Mouse (Mus musculus) forebrain, embryonic 11.5 days (tissue): ENCODE measurements around the gene Efemp2. TPM values are rescaled to one million over a fixed set of nuclear protein-coding genes. Genes with fewer than 3 reads are reported as not detected.

ENCODE experiments used
- ATAC-seq: fragments of 200-750 bp; cut with Nextera tagmentation; replicated peaks from 2 replicates; pipeline ENCODE4 v1.8.0; 2017; ENCODE audit warnings: moderate TSS enrichment; ENCODE audit not compliant: low FRiP score
- DNase-seq: peaks from one replicate; pipeline ENCODE4 v3.0.0-alpha.2; 2017; ENCODE audit warnings: low spot score
- H3K27ac ChIP-seq: fragments of 300-500 bp; sonication (generic); 2 replicates; pipeline ENCODE4 v1.5.1; 2014; ENCODE audit warnings: low read depth, low read length
- H3K27me3 ChIP-seq: fragments of 300-500 bp; sonication (generic); 2 replicates; pipeline ENCODE4 v1.6.1; 2014; ENCODE audit warnings: mild to moderate bottlenecking, low read length, mixed read lengths; ENCODE audit not compliant: control insufficient read depth, insufficient read depth
- H3K36me3 ChIP-seq: fragments of 300-500 bp; sonication (generic); 2 replicates; pipeline ENCODE4 v1.6.1; 2014; ENCODE audit warnings: mild to moderate bottlenecking, low read length, moderate library complexity, mixed read lengths; ENCODE audit not compliant: control insufficient read depth, insufficient read depth
- H3K4me1 ChIP-seq: fragments of 300-500 bp; sonication (generic); replicated peaks from 2 replicates; pipeline ENCODE4 v1.6.1; 2014; ENCODE audit warnings: low read length, mixed read lengths; ENCODE audit not compliant: control insufficient read depth, insufficient read depth
- H3K4me2 ChIP-seq: fragments of 300-500 bp; sonication (generic); 2 replicates; pipeline ENCODE4 v1.6.1; 2014; ENCODE audit warnings: low read depth, mild to moderate bottlenecking, low read length, moderate library complexity, mixed read lengths; ENCODE audit not compliant: severe bottlenecking
- H3K4me3 ChIP-seq: fragments of 300-500 bp; sonication (generic); 2 replicates; pipeline ENCODE4 v1.5.1; 2014; ENCODE audit warnings: low read depth, low read length
- H3K9ac ChIP-seq: fragments of 300-500 bp; sonication (generic); 2 replicates; pipeline ENCODE4 v1.6.1; 2014; ENCODE audit warnings: low read length
- H3K9me3 ChIP-seq: fragments of 300-500 bp; sonication (generic); 2 replicates; pipeline ENCODE4 v1.6.1; 2016; ENCODE audit warnings: low read length, mixed read lengths; ENCODE audit not compliant: control insufficient read depth
- WGBS: fragments of 180-500 bp; shearing (Covaris S2); extraction: QIAGEN DNeasy Blood & Tissue Kit; methylation state at CpG from one replicate; pipeline ENCODE4 v1.1.7; 2014; 5-methylcytosine and 5-hydroxymethylcytosine counted together
- polyA plus RNA-seq: library from polyadenylated mRNA; unstranded; fragments of >200 nt; fragmentation: Nextera tagmentation; extraction: Ambion mirVana; gene quantifications from 2 replicates; pipeline ENCODE4 v1.2.1, GENCODE M21; 2014

Efemp2 gene
- polyA plus RNA-seq, 1 experiment from 2014 or later, result 50.4 TPM

DNA sequence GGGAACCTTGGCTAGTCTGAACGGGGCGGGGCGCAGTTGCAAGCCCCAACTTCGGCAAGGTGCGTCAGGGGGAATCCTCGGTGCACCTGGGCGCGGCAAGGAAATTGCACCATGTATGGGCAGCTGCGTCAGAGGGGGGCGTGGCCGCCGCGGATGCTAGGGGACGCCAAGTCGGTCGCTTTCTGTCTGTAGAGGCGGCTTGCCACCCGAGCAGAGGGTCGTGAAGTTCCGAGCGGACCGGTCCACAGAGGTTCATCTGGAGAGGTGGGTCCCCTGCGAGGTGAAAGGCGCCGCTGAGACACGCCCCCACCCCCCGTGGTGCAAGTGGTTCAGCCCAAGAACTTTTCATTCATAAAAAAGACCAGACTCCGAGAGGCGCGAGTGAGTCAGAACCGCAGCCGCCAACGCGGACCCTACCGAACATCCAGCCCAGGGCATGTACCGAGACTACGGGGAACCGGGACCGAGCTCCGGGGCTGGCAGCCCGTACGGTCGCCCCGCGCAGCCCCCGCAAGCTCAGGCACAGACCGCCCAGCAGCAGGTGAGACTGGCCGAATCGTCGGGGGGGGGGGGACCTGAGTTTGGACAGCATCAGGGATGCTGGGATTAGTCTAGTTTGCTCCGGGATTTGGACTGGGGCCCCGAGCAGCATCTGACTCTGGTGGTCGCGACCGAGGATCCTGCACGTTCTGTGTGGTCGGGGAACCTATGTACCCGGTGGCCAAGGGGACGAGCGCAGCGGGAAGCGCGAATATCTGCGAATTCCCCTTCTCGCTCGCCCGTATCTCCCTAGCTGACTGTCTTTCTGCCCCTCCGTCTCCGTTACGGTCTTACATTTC is 26.0 kb upstream of the Efemp2 start, which contains the start of gene Fosl1:
Fosl1 (plus strand) TSS at position 33 of the 839 bp plus-strand sequence.
- Histone ChIP-seq H3K36me3 (no peaks in the 10 kb centered on the region), H3K9me3 (no peaks in the 10 kb centered on the region), H3K27me3 (peaks cover 36% of the 10 kb centered on the region), H3K27ac (no peak within 1 kb of the TSS), H3K4me3 (peak within 1 kb of the TSS; percentile 50), H3K4me2 (peak within 1 kb of the TSS; percentile 97), H3K4me1 (peaks cover 13% of the 10 kb centered on the region), H3K9ac (peak within 1 kb of the TSS; percentile 45; the same call in 1 of the 2 replicates)
- DNase-seq (peak; percentile 83), ATAC-seq (peak; percentile 63; the same call in 1 of the 2 replicates)
- WGBS, result under 1% methylated on average over 70 of the region's 70 CpGs

DNA sequence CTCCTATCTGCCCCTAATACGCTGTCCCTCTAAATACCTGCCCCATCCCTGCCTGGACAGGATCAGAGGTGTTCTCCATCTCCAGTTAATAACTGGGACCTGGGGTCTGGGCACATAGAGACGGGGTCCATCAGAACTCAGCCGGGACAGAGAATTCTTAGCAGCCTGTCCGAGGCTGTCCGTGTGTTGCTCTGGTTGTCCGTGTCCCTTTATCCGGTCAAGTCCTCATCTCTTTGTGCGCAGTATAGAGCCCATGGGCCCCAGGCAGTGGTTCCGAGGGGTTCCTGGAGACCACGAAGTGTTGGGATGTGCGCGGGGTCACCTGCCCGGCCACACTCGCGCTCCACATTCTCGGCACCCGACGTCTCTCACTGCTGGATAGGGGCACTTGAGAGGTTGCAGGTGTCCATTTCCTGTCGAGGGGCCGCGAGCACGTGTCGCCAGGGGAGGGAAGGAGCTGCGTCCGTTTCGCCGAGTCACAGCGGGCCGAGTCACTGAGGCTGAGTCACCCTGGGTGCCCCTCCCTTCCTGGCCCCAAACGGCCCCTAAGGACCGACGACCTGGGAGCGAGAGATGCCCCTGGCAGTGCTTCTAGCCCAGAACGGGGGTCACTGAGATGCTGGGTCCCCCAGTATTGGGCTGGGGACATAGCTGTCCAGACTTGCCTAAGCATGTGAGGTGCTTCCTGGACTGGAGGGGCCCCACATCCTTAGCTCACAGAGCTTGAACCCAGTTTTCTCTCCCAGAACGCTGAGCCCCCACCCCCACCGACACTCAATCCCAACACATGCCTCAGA is 25.2 kb upstream of the Efemp2 start:
- no peak for ATAC-seq
- peaks cover 13% of the 10 kb centered on the region for H3K4me1 ChIP-seq
- no peak for DNase-seq

DNA sequence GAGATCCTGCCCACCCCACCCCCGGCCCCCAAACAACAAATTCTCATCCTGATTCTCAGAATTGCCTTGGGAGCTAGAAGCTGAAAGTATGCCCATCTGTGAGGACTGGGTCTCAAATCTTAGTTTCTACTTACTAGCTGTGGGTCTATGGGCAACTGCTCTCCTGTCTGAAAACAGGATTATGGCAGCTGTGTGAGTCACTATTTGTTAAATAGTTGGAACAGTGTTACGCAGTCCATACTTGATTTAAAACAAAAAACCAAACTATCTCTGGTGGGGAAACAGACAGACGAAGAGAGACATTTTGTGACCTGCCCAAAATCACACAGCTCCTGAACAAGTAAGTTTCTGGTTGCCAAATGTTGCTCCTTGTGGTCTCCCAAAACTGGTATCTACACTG is 24.1 kb upstream of the Efemp2 start:
- 93% methylated on average over 3 of the region's 3 CpGs for WGBS
- DNase-seq, result no peak
- no peak overlapping the region for H3K9ac ChIP-seq
- H3K27ac ChIP-seq, result no peak overlapping the region
- H3K27me3 ChIP-seq, result peaks cover 36% of the 10 kb centered on the region
- H3K4me3 ChIP-seq, result no peak overlapping the region
- peaks cover 13% of the 10 kb centered on the region for H3K4me1 ChIP-seq
- no peaks in the 10 kb centered on the region for H3K36me3 ChIP-seq
- no peak for ATAC-seq
- no peak overlapping the region for H3K4me2 ChIP-seq
- H3K9me3 ChIP-seq, result no peaks in the 10 kb centered on the region

More for the DNA sequence above, 25.2 kb upstream of the Efemp2 start:
- H3K9me3 ChIP-seq, result no peaks in the 10 kb centered on the region
- no peak overlapping the region for H3K27ac ChIP-seq
- H3K36me3 ChIP-seq, result no peaks in the 10 kb centered on the region
- no peak overlapping the region for H3K9ac ChIP-seq
- peaks cover 36% of the 10 kb centered on the region for H3K27me3 ChIP-seq
- H3K4me3 ChIP-seq, result peak overlapping the region; percentile 50; the same call in 1 of the 2 replicates
- WGBS, result 7% methylated on average over 35 of the region's 36 CpGs
- H3K4me2 ChIP-seq, result peak overlapping the region; percentile 97

GRCm38 (mm10) chr19:5451766-5452165 is 22.0 kb upstream of the Efemp2 start:
- no peak for DNase-seq
- H3K4me1 ChIP-seq, result peaks cover 26% of the 10 kb centered on the region
- no peak overlapping the region for H3K4me3 ChIP-seq
- H3K27me3 ChIP-seq, result peaks cover 33% of the 10 kb centered on the region
- H3K9ac ChIP-seq, result no peak overlapping the region
- H3K4me2 ChIP-seq, result no peak overlapping the region
- 71% methylated on average over 6 of the region's 6 CpGs for WGBS
- H3K36me3 ChIP-seq, result no peaks in the 10 kb centered on the region
- ATAC-seq, result no peak
- H3K9me3 ChIP-seq, result no peaks in the 10 kb centered on the region
- H3K27ac ChIP-seq, result no peak overlapping the region

DNA sequence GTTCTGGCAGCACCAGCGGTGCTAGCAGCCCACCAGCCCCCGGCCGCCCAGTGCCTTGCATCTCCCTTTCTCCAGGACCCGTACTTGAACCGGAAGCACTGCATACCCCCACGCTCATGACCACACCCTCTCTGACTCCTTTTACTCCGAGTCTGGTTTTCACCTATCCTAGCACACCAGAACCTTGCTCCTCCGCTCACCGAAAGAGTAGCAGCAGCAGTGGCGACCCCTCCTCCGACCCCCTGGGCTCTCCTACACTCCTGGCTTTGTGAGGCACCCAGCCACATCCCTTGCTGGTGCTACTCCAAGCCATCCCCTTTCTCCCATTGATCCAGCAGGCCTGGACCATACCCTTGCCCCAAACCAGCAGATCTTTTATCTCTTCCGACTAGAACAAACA is 18.7 kb upstream of the Efemp2 start:
- Histone ChIP-seq H3K27me3 (peaks cover 8% of the 10 kb centered on the region; the same call in 1 of the 2 replicates), H3K4me3 (no peak overlapping the region), H3K4me1 (peaks cover 16% of the 10 kb centered on the region; the same call in 1 of the 2 replicates), H3K9ac (no peak overlapping the region), H3K4me2 (peak overlapping the region; percentile 99), H3K9me3 (no peaks in the 10 kb centered on the region), H3K27ac (no peak overlapping the region), H3K36me3 (no peaks in the 10 kb centered on the region)
- ATAC-seq, result no peak
- whole genome bisulfite sequencing, result 87% methylated on average over 12 of the region's 12 CpGs
- DNase-seq, result no peak

GRCm38 (mm10) chr19:5455568-5455967 is 18.2 kb upstream of the Efemp2 start:
- no peak for DNase-seq
- H3K27ac ChIP-seq, result no peak overlapping the region

GRCm38 (mm10) chr19:5456241-5456921 is 17.4 kb upstream of the Efemp2 start:
- Histone ChIP-seq H3K9me3 (no peaks in the 10 kb centered on the region), H3K9ac (peak overlapping the region; percentile 79), H3K4me3 (peak overlapping the region; percentile 77), H3K4me2 (peak overlapping the region; percentile 99), H3K27ac (peak overlapping the region; percentile 74; the same call in 1 of the 2 replicates), H3K4me1 (peaks cover 19% of the 10 kb centered on the region; the same call in 1 of the 2 replicates), H3K27me3 (peaks cover 6% of the 10 kb centered on the region; the same call in 1 of the 2 replicates), H3K36me3 (no peaks in the 10 kb centered on the region)
- ATAC-seq (no peak; the same call in 1 of the 2 replicates), DNase-seq (no peak)
- WGBS, result 4% methylated on average over 26 of the region's 26 CpGs

More at GRCm38 (mm10) chr19:5455568-5455967, 18.2 kb upstream of the Efemp2 start:
- Histone ChIP-seq H3K4me3 (peak overlapping the region; percentile 77; the same call in 1 of the 2 replicates), H3K4me2 (peak overlapping the region; percentile 99), H3K36me3 (no peaks in the 10 kb centered on the region), H3K9ac (no peak overlapping the region; the same call in 1 of the 2 replicates), H3K9me3 (no peaks in the 10 kb centered on the region), H3K27me3 (peaks cover 6% of the 10 kb centered on the region; the same call in 1 of the 2 replicates), H3K4me1 (peaks cover 16% of the 10 kb centered on the region; the same call in 1 of the 2 replicates)
- 62% methylated on average over 8 of the region's 8 CpGs for WGBS
- ATAC-seq, result no peak
